Mouse (Mus musculus): ENCODE measurements at regions not wholly inside any gene's neighbourhood (a gene's known extent, or its start where the extent isn't known, plus 50 kb on each side); places are given as distances from the start of the nearest gene placed in this dataset.

GRCm38 (mm10) chr8:42322862-42323261 is 818.4 kb downstream of the Triml1 start:
- TF ChIP-seq MXI1 (IDR thresholded peaks at IDR 0.05; ENCODE audit: low read depth, low read length) (no peak), POLR2A (IDR thresholded peaks at IDR 0.05; ENCODE audit: low read depth, low read length) (no peak)

Measured in CH12.LX (cell line).